Mouse (Mus musculus) limb, embryonic 15.5 days (tissue): ENCODE data around the gene Ankrd2. TPM values are rescaled to one million over a fixed set of nuclear protein-coding genes. Genes with fewer than 3 reads are reported as not detected.

Experiments
- ATAC-seq: fragments of 200-750 bp; cut with Nextera tagmentation; 2 replicates; pipeline ENCODE4 v1.8.0; 2017; ENCODE audit warnings: low read depth, moderate TSS enrichment; ENCODE audit not compliant: insufficient number of reproducible peaks, low FRiP score, low TSS enrichment
- H3K27ac ChIP-seq: fragments of 300-500 bp; sonication (generic); 2 replicates; pipeline ENCODE4 v1.5.1; 2015; ENCODE audit warnings: moderate library complexity, mild to moderate bottlenecking, inconsistent platforms
- H3K27me3 ChIP-seq: fragments of 300-500 bp; sonication (generic); 2 replicates; pipeline ENCODE4 v1.6.1; 2015; ENCODE audit warnings: inconsistent platforms
- H3K36me3 ChIP-seq: fragments of 300-500 bp; sonication (generic); 2 replicates; pipeline ENCODE4 v1.6.1; 2015; ENCODE audit warnings: inconsistent platforms
- H3K4me1 ChIP-seq: fragments of 300-500 bp; sonication (generic); 2 replicates; pipeline ENCODE4 v1.6.1; 2015; ENCODE audit warnings: inconsistent platforms
- H3K4me2 ChIP-seq: fragments of 300-500 bp; sonication (generic); 2 replicates; pipeline ENCODE4 v1.6.1; 2015; ENCODE audit warnings: mild to moderate bottlenecking, inconsistent platforms
- H3K4me3 ChIP-seq: fragments of 300-500 bp; sonication (generic); 2 replicates; pipeline ENCODE4 v1.5.1; 2015; ENCODE audit warnings: mild to moderate bottlenecking, inconsistent platforms
- H3K9ac ChIP-seq: fragments of 300-500 bp; sonication (generic); 2 replicates; pipeline ENCODE4 v1.6.1; 2015; ENCODE audit warnings: inconsistent platforms
- H3K9me3 ChIP-seq: fragments of 300-500 bp; sonication (generic); 2 replicates; pipeline ENCODE4 v1.6.1; 2016; ENCODE audit warnings: inconsistent platforms
- WGBS: fragments of 180-500 bp; shearing (Covaris S2); methylation state at CpG from one replicate; pipeline ENCODE4 v1.1.7; 2015; 5-methylcytosine and 5-hydroxymethylcytosine counted together
- polyA plus RNA-seq: library from polyadenylated mRNA; unstranded; fragments of >200 nt; fragmentation: Nextera tagmentation; extraction: Ambion mirVana; gene quantifications from 2 replicates; pipeline ENCODE4 v1.2.1, GENCODE M21; 2015

Ankrd2 gene
- polyA plus RNA-seq, 1 experiment from 2014 or later = 0.72 TPM

DNA sequence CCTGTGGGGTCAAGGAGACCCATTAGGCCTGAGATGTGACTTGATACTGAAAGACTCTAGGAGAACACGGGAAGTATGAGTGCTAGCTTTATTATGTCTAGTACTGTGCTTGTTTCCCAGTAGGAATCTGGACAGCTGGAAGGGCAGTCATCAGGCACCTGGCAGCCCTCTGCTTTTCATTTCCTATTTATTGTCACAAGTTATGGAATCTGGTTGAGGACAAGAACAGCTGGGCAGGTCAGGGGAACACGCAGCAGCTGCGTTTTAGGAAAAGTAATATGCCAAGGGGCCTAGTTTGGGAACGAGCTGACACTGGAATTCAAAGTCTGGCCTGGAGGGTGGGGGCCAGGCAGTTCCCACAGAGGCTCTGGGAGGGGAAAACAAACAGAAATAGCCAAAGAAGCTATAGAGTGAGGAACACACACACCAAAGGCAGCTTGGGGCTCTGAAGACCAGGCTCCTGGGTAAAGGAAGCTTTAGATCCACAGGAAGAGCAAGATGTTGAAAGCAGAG is 35.3 kb upstream of the Ankrd2 start:
- ATAC-seq = peak; percentile 66

DNA sequence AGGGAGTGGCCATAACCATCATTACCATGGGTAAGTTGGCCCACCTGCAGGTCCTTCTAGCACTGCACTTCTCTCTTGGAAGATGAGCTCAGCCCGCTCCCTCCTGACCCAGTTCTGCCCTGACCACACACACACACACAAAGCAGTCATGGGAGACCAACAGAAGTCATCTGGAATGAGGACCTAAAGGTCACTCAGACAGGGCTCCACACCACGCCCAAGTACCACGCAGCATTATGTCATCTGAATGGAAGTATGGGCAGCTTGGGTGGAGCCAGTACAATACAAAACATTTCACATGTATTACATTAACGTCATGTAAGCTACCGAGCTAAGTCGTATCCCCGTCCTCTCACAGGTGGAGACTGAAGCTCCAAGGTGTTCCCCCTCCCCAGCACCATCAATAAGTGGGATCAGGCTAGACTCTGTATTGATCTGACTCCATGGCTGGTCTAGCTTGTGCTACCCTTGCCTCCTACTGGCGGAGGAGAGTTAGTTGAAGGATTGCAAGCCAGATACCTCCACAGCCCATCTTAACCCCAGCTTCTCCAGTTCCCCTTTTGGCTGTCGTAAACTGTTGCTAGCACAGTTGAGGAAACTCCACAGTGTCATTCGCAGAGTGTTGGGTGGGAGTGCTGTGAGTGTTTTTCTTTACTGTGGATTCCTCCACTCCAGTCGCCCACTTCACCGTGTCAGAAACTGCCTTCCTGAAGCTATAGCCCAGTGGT is 34.4 kb upstream of the Ankrd2 start:
- Histone ChIP-seq H3K9me3 (no peaks in the 10 kb centered on the region), H3K27me3 (no peaks in the 10 kb centered on the region), H3K4me1 (peaks cover 65% of the 10 kb centered on the region), H3K4me3 (no peak overlapping the region), H3K4me2 (no peak overlapping the region), H3K36me3 (no peaks in the 10 kb centered on the region), H3K27ac (peak overlapping the region; percentile 85), H3K9ac (no peak overlapping the region)
- no peak for ATAC-seq
- WGBS = 85% methylated on average over 12 of the region's 12 CpGs

More for the DNA sequence above, 35.3 kb upstream of the Ankrd2 start:
- 4% methylated on average over 4 of the region's 4 CpGs for WGBS
- Histone ChIP-seq H3K9ac (no peak overlapping the region), H3K4me2 (no peak overlapping the region), H3K36me3 (no peaks in the 10 kb centered on the region), H3K4me3 (no peak overlapping the region), H3K9me3 (no peaks in the 10 kb centered on the region), H3K27ac (peak overlapping the region; percentile 85), H3K27me3 (no peaks in the 10 kb centered on the region), H3K4me1 (peaks cover 63% of the 10 kb centered on the region)

DNA sequence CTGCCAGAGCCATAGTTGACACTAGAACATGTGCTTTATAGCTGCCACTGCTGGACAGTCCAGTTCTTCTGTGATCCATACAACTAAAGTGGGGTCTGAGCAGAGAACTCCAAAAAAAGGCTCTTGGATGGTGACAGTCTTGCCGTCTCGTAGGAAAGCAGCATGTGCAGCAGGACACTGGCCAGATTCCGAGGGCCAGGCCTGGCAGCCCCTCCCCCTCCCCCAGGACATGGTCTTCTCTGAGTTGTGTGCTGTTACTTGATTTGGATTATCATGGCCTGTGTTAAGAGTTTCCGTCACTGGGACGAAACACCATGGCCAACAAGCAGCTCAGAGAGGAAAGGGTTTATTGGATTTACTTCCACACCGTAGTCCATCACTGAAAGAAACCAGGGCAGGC is 31.5 kb upstream of the Ankrd2 start:
- 56% methylated on average over 6 of the region's 6 CpGs for WGBS
- Histone ChIP-seq H3K27me3 (no peaks in the 10 kb centered on the region), H3K9ac (no peak overlapping the region), H3K36me3 (no peaks in the 10 kb centered on the region), H3K4me3 (no peak overlapping the region), H3K9me3 (no peaks in the 10 kb centered on the region), H3K27ac (no peak overlapping the region), H3K4me2 (no peak overlapping the region), H3K4me1 (peaks cover 66% of the 10 kb centered on the region)
- no peak for ATAC-seq

DNA sequence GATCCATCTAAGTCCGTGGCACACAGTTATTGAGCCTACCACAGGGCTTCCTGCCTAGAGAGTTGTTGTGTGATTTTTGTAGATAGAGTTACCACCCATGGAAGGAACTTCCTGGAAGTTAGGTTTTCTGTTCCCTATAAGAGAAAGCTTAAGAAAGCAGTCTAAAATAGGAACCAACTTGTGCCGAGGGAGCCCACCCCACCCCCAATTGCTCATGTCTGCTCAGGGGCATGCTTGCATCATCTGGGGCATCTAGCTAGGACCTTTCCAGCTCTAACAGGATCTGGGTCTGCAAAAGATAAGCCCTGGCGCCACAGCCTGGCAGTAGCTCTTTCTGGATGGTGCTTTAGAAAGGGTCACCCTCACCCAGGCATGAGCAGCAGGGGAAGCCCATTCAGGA is 30.2 kb upstream of the Ankrd2 start:
- no peaks in the 10 kb centered on the region for H3K9me3 ChIP-seq
- no peak overlapping the region; the same call in 1 of the 2 replicates for H3K27ac ChIP-seq
- no peak for ATAC-seq
- H3K9ac ChIP-seq = no peak overlapping the region
- H3K27me3 ChIP-seq = no peaks in the 10 kb centered on the region
- no peaks in the 10 kb centered on the region for H3K36me3 ChIP-seq
- 75% methylated on average over 3 of the region's 3 CpGs for WGBS
- no peak overlapping the region for H3K4me3 ChIP-seq
- peaks cover 53% of the 10 kb centered on the region for H3K4me1 ChIP-seq
- H3K4me2 ChIP-seq = no peak overlapping the region

DNA sequence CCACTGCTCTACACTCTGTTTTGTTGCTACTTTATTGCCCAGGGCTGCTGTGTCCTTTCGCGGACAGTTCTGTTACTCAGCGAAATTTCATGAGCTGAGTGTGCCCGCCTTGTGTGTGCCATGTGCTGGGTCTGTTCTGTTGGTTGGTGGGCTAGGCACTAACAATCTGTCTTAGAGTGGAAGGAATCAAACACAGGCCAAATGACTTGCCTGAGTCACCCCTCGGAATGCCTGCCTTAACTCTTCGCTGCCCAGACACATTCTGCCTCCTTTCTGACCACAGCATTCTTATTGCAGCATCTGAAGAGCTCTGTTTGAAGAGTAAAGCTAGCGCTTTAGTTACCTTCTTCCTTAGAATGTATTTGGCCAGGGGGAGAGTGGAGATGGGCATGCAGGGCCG is 29.2 kb upstream of the Ankrd2 start:
- H3K9me3 ChIP-seq = no peaks in the 10 kb centered on the region
- no peak overlapping the region for H3K27ac ChIP-seq
- no peak overlapping the region for H3K4me2 ChIP-seq
- no peaks in the 10 kb centered on the region for H3K27me3 ChIP-seq
- no peak for ATAC-seq
- H3K9ac ChIP-seq = no peak overlapping the region
- peaks cover 49% of the 10 kb centered on the region for H3K4me1 ChIP-seq
- H3K36me3 ChIP-seq = no peaks in the 10 kb centered on the region
- H3K4me3 ChIP-seq = no peak overlapping the region
- 48% methylated on average over 8 of the region's 8 CpGs for WGBS

DNA sequence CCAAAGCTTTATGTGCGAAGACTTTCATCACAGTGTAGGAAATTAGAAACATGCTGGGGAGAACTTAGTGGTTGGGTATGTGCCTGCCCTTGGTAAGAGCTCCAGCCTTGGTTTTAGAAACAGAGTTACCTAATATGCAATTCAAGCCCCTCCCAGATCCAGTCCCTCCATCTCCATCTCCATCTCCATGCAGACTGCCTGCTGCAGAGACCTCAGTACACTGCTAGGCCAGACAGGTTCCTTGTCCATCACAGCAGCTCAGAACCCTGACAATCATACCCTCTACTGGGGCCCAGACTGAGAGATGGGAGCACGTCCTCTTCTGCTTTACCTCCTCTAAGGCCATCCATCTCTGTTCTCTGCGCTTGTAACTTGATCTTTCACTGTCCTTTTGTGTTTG is 27.2 kb upstream of the Ankrd2 start:
- H3K9me3 ChIP-seq = no peaks in the 10 kb centered on the region
- no peak overlapping the region for H3K9ac ChIP-seq
- peaks cover 47% of the 10 kb centered on the region for H3K4me1 ChIP-seq
- H3K27ac ChIP-seq = no peak overlapping the region; the same call in 1 of the 2 replicates
- H3K4me2 ChIP-seq = no peak overlapping the region
- H3K4me3 ChIP-seq = no peak overlapping the region
- H3K36me3 ChIP-seq = no peaks in the 10 kb centered on the region
- whole genome bisulfite sequencing = 49% methylated on average over 3 of the region's 3 CpGs
- H3K27me3 ChIP-seq = no peaks in the 10 kb centered on the region
- no peak for ATAC-seq

DNA sequence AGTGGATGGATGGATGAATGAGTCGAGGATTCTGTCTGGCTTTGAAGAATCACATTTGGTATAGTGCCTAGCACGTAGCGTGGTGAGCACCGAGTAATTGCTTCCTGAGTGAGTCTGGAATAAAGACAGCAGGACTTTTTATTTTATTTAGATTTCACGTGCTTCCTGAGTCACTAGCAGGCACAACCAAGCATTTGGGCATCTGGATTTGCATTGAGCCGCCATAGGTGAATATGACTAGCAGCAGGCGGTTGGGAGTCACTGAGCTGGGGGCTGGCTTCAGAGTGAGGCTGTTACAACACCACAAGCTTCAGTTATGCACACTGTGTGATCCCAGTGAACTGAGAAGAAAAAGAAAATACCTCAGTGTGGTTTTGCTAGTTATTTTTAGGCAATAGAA is 26.7 kb upstream of the Ankrd2 start:
- H3K4me2 ChIP-seq = no peak overlapping the region
- peaks cover 48% of the 10 kb centered on the region for H3K4me1 ChIP-seq
- H3K9ac ChIP-seq = no peak overlapping the region
- no peaks in the 10 kb centered on the region for H3K27me3 ChIP-seq
- H3K4me3 ChIP-seq = no peak overlapping the region
- no peaks in the 10 kb centered on the region for H3K36me3 ChIP-seq
- no peak overlapping the region; the same call in 1 of the 2 replicates for H3K27ac ChIP-seq
- H3K9me3 ChIP-seq = no peaks in the 10 kb centered on the region
- no peak for ATAC-seq
- 26% methylated on average over 7 of the region's 7 CpGs for WGBS

DNA sequence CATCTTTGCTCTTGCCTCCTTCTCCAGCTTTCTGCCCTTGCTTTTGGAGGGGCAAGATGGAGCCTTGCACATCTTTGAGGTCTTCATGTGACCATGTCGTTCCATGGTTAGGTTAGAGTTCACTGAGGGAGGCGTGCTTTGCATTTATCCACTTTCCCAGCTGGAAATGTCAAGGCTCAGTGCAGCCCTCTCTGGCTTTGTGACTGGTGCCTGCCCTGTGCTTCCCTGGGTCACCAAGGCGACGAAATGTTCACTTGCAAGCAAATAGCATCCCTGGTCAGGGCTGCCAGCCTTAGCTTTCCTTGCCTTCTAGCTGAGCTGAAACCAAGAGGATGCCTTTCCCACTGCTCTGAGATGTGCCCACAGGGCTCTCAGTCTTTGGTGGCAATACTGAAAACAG is 25.4 kb upstream of the Ankrd2 start:
- Histone ChIP-seq H3K9ac (no peak overlapping the region), H3K36me3 (no peaks in the 10 kb centered on the region), H3K27me3 (no peaks in the 10 kb centered on the region), H3K4me1 (peaks cover 36% of the 10 kb centered on the region), H3K4me2 (no peak overlapping the region), H3K27ac (no peak overlapping the region), H3K9me3 (no peaks in the 10 kb centered on the region), H3K4me3 (no peak overlapping the region)
- no peak for ATAC-seq
- WGBS = 87% methylated on average over 4 of the region's 4 CpGs

DNA sequence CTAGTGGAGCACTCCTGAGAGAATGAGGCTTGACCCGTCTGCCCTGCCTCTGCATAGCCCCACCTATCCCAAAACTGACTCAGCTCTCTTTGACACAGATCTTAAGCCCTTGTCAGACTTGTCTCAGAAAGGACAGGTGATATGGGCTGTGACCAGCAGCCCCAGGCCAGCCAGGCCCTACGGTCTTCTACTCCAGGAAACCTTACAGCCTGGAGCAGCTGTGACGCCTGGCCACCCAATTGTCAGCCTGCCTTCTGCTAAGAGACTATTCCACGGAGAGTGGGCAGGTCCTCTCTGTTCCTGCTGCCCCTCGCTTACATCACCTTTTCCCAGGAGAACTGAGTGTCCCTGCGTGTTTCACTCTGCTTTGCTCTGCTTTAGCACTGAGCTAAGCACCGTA is 24.7 kb upstream of the Ankrd2 start:
- H3K4me2 ChIP-seq = no peak overlapping the region
- peaks cover 35% of the 10 kb centered on the region for H3K4me1 ChIP-seq
- ATAC-seq = no peak
- no peaks in the 10 kb centered on the region for H3K27me3 ChIP-seq
- no peaks in the 10 kb centered on the region for H3K9me3 ChIP-seq
- H3K4me3 ChIP-seq = no peak overlapping the region
- no peak overlapping the region for H3K27ac ChIP-seq
- H3K9ac ChIP-seq = no peak overlapping the region
- WGBS = 77% methylated on average over 7 of the region's 7 CpGs
- no peaks in the 10 kb centered on the region for H3K36me3 ChIP-seq

DNA sequence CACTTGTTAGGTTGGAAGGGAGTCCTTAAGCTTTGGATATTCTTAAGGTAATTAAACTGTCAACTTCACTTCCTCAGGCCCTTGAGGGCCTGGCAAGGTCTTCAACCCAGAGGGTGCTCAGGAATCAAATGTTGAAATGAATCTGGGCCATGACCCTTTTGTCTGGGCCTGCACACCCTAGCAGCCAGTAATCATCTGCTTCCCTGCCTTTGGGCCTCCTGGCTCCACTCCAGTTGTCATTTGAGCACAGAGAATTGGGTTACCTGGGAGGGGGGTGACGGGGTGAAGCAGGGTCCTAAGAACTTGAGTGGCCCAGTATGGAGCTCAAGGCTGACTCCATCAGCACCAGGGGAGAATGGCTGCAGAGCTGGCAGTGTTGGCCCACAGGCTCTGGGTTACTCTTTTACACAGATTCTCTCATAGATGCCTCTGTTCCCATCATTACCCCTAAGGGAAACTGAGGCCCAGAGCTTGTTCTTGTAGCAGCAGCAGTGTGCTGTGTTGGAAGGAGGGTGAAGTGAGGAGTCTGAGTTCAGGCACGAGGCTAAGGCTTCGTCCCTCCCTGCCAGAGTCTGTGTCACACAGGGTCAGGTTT is 21.5 kb upstream of the Ankrd2 start:
- Histone ChIP-seq H3K4me2 (no peak overlapping the region), H3K4me3 (no peak overlapping the region), H3K4me1 (peaks cover 44% of the 10 kb centered on the region), H3K27ac (no peak overlapping the region), H3K36me3 (no peaks in the 10 kb centered on the region), H3K27me3 (no peaks in the 10 kb centered on the region), H3K9ac (no peak overlapping the region), H3K9me3 (no peaks in the 10 kb centered on the region)
- 78% methylated on average over 3 of the region's 3 CpGs for WGBS
- no peak for ATAC-seq

DNA sequence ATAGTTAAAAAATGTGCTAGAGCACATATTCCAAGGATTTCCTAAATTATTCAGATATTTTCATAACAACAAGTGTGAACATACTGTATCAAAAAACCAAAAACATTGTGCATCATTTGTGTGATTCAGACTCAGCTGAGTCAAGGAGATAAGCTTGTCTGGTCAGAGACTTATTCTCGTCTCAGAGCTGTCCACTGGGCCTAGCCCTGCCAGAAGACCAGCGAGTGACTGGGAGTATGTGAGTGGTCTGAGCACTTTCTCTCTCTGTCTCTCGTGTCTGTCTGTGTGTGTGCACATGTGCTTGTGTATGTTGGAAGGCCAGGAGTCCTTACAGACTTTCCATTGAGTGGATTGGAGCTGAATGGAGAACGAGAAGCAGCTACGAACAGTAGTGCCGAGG is 20.8 kb upstream of the Ankrd2 start:
- peaks cover 44% of the 10 kb centered on the region for H3K4me1 ChIP-seq
- H3K4me2 ChIP-seq = no peak overlapping the region
- H3K27me3 ChIP-seq = no peaks in the 10 kb centered on the region
- no peak overlapping the region for H3K27ac ChIP-seq
- H3K9me3 ChIP-seq = no peaks in the 10 kb centered on the region
- H3K4me3 ChIP-seq = no peak overlapping the region
- no peaks in the 10 kb centered on the region for H3K36me3 ChIP-seq
- H3K9ac ChIP-seq = no peak overlapping the region
- WGBS = 80% methylated on average over 6 of the region's 6 CpGs
- ATAC-seq = no peak

DNA sequence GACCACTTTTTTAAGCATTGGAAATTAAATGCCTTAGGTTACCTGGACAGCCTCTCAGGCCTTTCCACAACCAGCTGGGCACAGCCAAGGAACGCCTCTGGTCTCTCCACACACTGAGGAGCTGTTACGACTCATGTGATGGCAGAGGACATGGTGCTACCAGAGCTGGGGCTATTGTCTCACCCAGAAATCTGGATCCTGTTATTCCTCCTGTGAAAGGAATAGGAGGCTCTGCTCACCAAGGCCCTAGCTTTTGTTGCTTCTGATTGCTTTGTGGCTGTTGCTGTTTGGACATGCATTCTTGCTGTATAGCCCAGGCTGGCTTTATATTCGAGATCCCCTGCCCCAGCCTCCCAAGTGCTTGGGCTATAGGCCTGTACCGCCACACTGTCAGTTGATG is 19.5 kb upstream of the Ankrd2 start:
- Histone ChIP-seq H3K9ac (no peak overlapping the region), H3K36me3 (no peaks in the 10 kb centered on the region), H3K27me3 (no peaks in the 10 kb centered on the region), H3K4me1 (peaks cover 47% of the 10 kb centered on the region), H3K27ac (peak overlapping the region; percentile 88), H3K9me3 (no peaks in the 10 kb centered on the region), H3K4me3 (no peak overlapping the region), H3K4me2 (no peak overlapping the region)
- no peak for ATAC-seq
- 54% methylated on average over 4 of the region's 4 CpGs for WGBS
